In genomic region chr16:34756991-34757390, GRCm38 (mm10) we compare ENCODE assay signal across 23 mouse cellular contexts. TPM values are rescaled to one million over a fixed set of nuclear protein-coding genes. Genes with fewer than 3 reads are reported as not detected.
DNase-seq lines count a peak whose midpoint lies in the region; ATAC-seq lines count a peak whose summit lies in the region.
"Had no signal": no experiment of that assay in that cellular context is flagged by ENCODE, and none has a peak within 500 bp of the region (broad histone marks: within the 10 kb centered on the region; RNA-seq: fewer than 3 reads in every experiment).

No protein-coding gene starts in this region.

- no peaks in the 10 kb centered on the region for H3K36me3 ChIP-seq in embryonic facial prominence, embryonic 14.5 days (ENCODE audit: control insufficient read depth, insufficient read depth, low read length)
- no peaks in the 10 kb centered on the region for H3K36me3 ChIP-seq in embryonic facial prominence, embryonic 10.5 days (replicated peaks)
- no peaks in the 10 kb centered on the region for H3K36me3 ChIP-seq in intestine, embryonic 14.5 days (ENCODE audit: control insufficient read depth, insufficient read depth, low read length)
- H3K36me3 ChIP-seq in intestine, embryonic 16.5 days (ENCODE audit: control insufficient read depth, insufficient read depth, low read length): no peaks in the 10 kb centered on the region
- no peaks in the 10 kb centered on the region for H3K36me3 ChIP-seq in hindbrain, embryonic 13.5 days
- H3K36me3 ChIP-seq: embryonic facial prominence, embryonic 12.5 days; forebrain, embryonic 12.5 days had no signal

- H3K4me1 ChIP-seq in embryonic facial prominence, embryonic 14.5 days (ENCODE audit: control insufficient read depth, insufficient read depth, low read length): 0 out of 2 replicates have a peak, but pooled peaks cover 7% of the 10 kb centered on the region
- peaks cover 23% of the 10 kb centered on the region for H3K4me1 ChIP-seq in embryonic facial prominence, embryonic 10.5 days
- H3K4me1 ChIP-seq in intestine, embryonic 14.5 days (replicated peaks; ENCODE audit: control insufficient read depth, insufficient read depth, low read length): no peaks in the 10 kb centered on the region
- H3K4me1 ChIP-seq in intestine, embryonic 16.5 days (ENCODE audit: control insufficient read depth, insufficient read depth, low read length): no peaks in the 10 kb centered on the region
- no peaks in the 10 kb centered on the region for H3K4me1 ChIP-seq in hindbrain, embryonic 13.5 days (replicated peaks)

- H3K4me3 ChIP-seq in embryonic facial prominence, embryonic 14.5 days (ENCODE audit: low read depth, low read length): no peak overlapping the region
- no peak overlapping the region for H3K4me3 ChIP-seq in embryonic facial prominence, embryonic 10.5 days
- H3K4me3 ChIP-seq in intestine, embryonic 14.5 days (ENCODE audit: low read depth, low read length): no peak overlapping the region
- H3K4me3 ChIP-seq in intestine, embryonic 16.5 days (ENCODE audit: low read length): no peak overlapping the region
- no peak overlapping the region for H3K4me3 ChIP-seq in hindbrain, embryonic 13.5 days
- H3K4me3 ChIP-seq: embryonic facial prominence, embryonic 12.5 days; forebrain, embryonic 12.5 days had no signal

- H3K4me2 ChIP-seq in embryonic facial prominence, embryonic 14.5 days (ENCODE audit: low read depth, low read length): no peak overlapping the region
- H3K4me2 ChIP-seq in intestine, embryonic 14.5 days (ENCODE audit: low read length): no peak overlapping the region
- H3K4me2 ChIP-seq in intestine, embryonic 16.5 days (ENCODE audit: low read depth, low read length): no peak overlapping the region
- H3K4me2 ChIP-seq in hindbrain, embryonic 13.5 days: no peak overlapping the region
- H3K4me2 ChIP-seq: embryonic facial prominence, embryonic 12.5 days; forebrain, embryonic 12.5 days had no signal

- no peak for ATAC-seq in embryonic facial prominence, embryonic 14.5 days (ENCODE audit: low read depth)
- ATAC-seq in intestine, embryonic 14.5 days (replicated peaks; ENCODE audit: low FRiP score, low TSS enrichment, low read depth): no peak
- no peak for ATAC-seq in intestine, embryonic 16.5 days
- ATAC-seq in hindbrain, embryonic 13.5 days (ENCODE audit: low FRiP score): no peak
- ATAC-seq: CD4-positive, CD25-positive, alpha-beta regulatory T cell, adult 4 months; forebrain, embryonic 14.5 days; forebrain, postnatal 0 days had no signal

- H3K9ac ChIP-seq in embryonic facial prominence, embryonic 14.5 days (ENCODE audit: low read depth, low read length): no peak overlapping the region
- H3K9ac ChIP-seq in intestine, embryonic 14.5 days (ENCODE audit: low read length): no peak overlapping the region
- H3K9ac ChIP-seq in intestine, embryonic 16.5 days (ENCODE audit: low read depth, low read length): no peak overlapping the region
- H3K9ac ChIP-seq in hindbrain, embryonic 13.5 days: no peak overlapping the region
- H3K9ac ChIP-seq: embryonic facial prominence, embryonic 12.5 days; forebrain, embryonic 12.5 days; forebrain, postnatal 0 days had no signal

- 64% methylated on average over 7 of the region's 7 CpGs for WGBS in embryonic facial prominence, embryonic 14.5 days
- WGBS in embryonic facial prominence, embryonic 10.5 days: 76% methylated on average over 7 of the region's 7 CpGs
- 84% methylated on average over 7 of the region's 7 CpGs for WGBS in intestine, embryonic 14.5 days
- 85% methylated on average over 7 of the region's 7 CpGs for WGBS in intestine, embryonic 16.5 days
- 81% methylated on average over 7 of the region's 7 CpGs for WGBS in hindbrain, embryonic 13.5 days

- no peaks in the 10 kb centered on the region for H3K9me3 ChIP-seq in embryonic facial prominence, embryonic 14.5 days (ENCODE audit: control insufficient read depth, low read length)
- no peaks in the 10 kb centered on the region for H3K9me3 ChIP-seq in embryonic facial prominence, embryonic 10.5 days
- no peaks in the 10 kb centered on the region for H3K9me3 ChIP-seq in intestine, embryonic 14.5 days (ENCODE audit: control insufficient read depth, low read length)
- H3K9me3 ChIP-seq in intestine, embryonic 16.5 days (ENCODE audit: control insufficient read depth, low read length): no peaks in the 10 kb centered on the region
- no peaks in the 10 kb centered on the region for H3K9me3 ChIP-seq in hindbrain, embryonic 13.5 days
- H3K9me3 ChIP-seq: embryonic facial prominence, embryonic 12.5 days; forebrain, embryonic 12.5 days had no signal

- H3K27ac ChIP-seq in embryonic facial prominence, embryonic 14.5 days (replicated peaks; ENCODE audit: low read depth, low read length): no peak overlapping the region
- H3K27ac ChIP-seq in embryonic facial prominence, embryonic 10.5 days (replicated peaks): no peak overlapping the region
- no peak overlapping the region for H3K27ac ChIP-seq in intestine, embryonic 14.5 days (ENCODE audit: low read depth)
- H3K27ac ChIP-seq in intestine, embryonic 16.5 days (ENCODE audit: low read length): no peak overlapping the region
- no peak overlapping the region for H3K27ac ChIP-seq in hindbrain, embryonic 13.5 days
- H3K27ac ChIP-seq: embryonic facial prominence, embryonic 12.5 days; forebrain, embryonic 12.5 days had no signal

- no peaks in the 10 kb centered on the region for H3K27me3 ChIP-seq in embryonic facial prominence, embryonic 14.5 days (replicated peaks; ENCODE audit: control insufficient read depth, insufficient read depth, low read length)
- H3K27me3 ChIP-seq in embryonic facial prominence, embryonic 10.5 days (replicated peaks; ENCODE audit: low read depth, poor library complexity, severe bottlenecking): no peaks in the 10 kb centered on the region
- no peaks in the 10 kb centered on the region for H3K27me3 ChIP-seq in intestine, embryonic 14.5 days (replicated peaks; ENCODE audit: control insufficient read depth, insufficient read depth, low read length)
- H3K27me3 ChIP-seq in intestine, embryonic 16.5 days (replicated peaks; ENCODE audit: control insufficient read depth, insufficient read depth, low read length): no peaks in the 10 kb centered on the region
- H3K27me3 ChIP-seq in hindbrain, embryonic 13.5 days: no peaks in the 10 kb centered on the region
- H3K27me3 ChIP-seq: embryonic facial prominence, embryonic 12.5 days had no signal

- peak; percentile 64 for DNase-seq in embryonic facial prominence, embryonic 14.5 days (ENCODE audit: low spot score)
- DNase-seq in embryonic facial prominence, embryonic 10.5 days (ENCODE audit: low spot score): no peak
- DNase-seq in intestine, embryonic 14.5 days (ENCODE audit: low spot score): peak; percentile 45
- DNase-seq in retina, embryonic 14.5 days (ENCODE audit: low spot score): peak; percentile 32
- DNase-seq in retina, postnatal 1 day: no peak
- DNase-seq: adrenal gland, adult 2 months; adrenal gland, postnatal 10 days; adrenal gland, postnatal 25 days; B cell, adult 2 months; cerebellum, adult 11 months; cerebellum, adult 18-20 months; cerebellum, adult 8-10 months; cerebellum, adult 9-11 months; cerebellum, postnatal 14 days; cerebellum, postnatal 36 days; embryo, embryonic 11 days; forebrain, postnatal 0 days had no signal

RNA-seq across cellular contexts. Expression of gene Mylk, which starts 12.0 kb away (rescaled TPM):
- polyA plus RNA-seq in embryonic facial prominence, embryonic 14.5 days (2014; fragmentation: Nextera tagmentation; extraction: Ambion mirVana): 15.5 and 18.1 TPM in 2 replicates
- 3.0 and 3.5 TPM in 2 replicates for polyA plus RNA-seq in embryonic facial prominence, embryonic 10.5 days (2016; fragmentation: Nextera tagmentation; extraction: Ambion mirVana)
- polyA plus RNA-seq in intestine, embryonic 14.5 days (2014; fragmentation: Nextera tagmentation; extraction: Ambion mirVana): 302 and 334 TPM in 2 replicates
- 393 and 397 TPM in 2 replicates for polyA plus RNA-seq in intestine, embryonic 16.5 days (2015; fragmentation: Nextera tagmentation; extraction: Ambion mirVana)
- polyA plus RNA-seq in hindbrain, embryonic 13.5 days (2015; fragmentation: Nextera tagmentation; extraction: Ambion mirVana): 4.9 and 5.0 TPM in 2 replicates
- polyA plus RNA-seq: CD4-positive, CD25-positive, alpha-beta regulatory T cell, adult 4 months had no signal

Comparison
In these comparisons a context has a peak if more than half of its experiments do, and no peak if none do; other contexts are left out.
1. DNase-seq: peak in embryonic facial prominence, embryonic 14.5 days (single experiment), intestine, embryonic 14.5 days (single experiment) and retina, embryonic 14.5 days (single experiment); none in embryonic facial prominence, embryonic 10.5 days (single experiment) and retina, postnatal 1 day (single experiment).
2. RNA of gene Mylk, which starts 12.0 kb away (polyA plus RNA-seq): 393 to 397 TPM in intestine, embryonic 16.5 days and 302 to 334 TPM in intestine, embryonic 14.5 days; 15.5 to 18.1 TPM in embryonic facial prominence, embryonic 14.5 days, 4.9 to 5.0 TPM in hindbrain, embryonic 13.5 days and 3.0 to 3.5 TPM in embryonic facial prominence, embryonic 10.5 days; every median in the first group is over 10 times any median in the second.